Mouse (Mus musculus): ENCODE results near the gene Caln1.

- 0 out of 2 replicates have a peak, but pooled peaks have one; percentile 6 for TF ChIP-seq POLR2A (IDR thresholded peaks at IDR 0.05; ENCODE audit: extremely low read depth, insufficient read depth, low read length)
- TF ChIP-seq CTCF (IDR thresholded peaks at IDR 0.05; ENCODE audit: low read depth, low read length): no peak
Observed at GRCm38 (mm10) chr5:130858706-130859105, 489.5 kb downstream of the Caln1 start.

Data from liver, adult 2 months (tissue).